Mouse (Mus musculus): ENCODE data around the gene Atad1.
"Not testable (repeated sequence)": the region's sequence is repeated elsewhere in the genome, so short reads cannot be mapped to it uniquely, and the experiment has no call there.

The Atad1 gene

GRCm38 (mm10) chr19:32739686-32740085 is at the start of gene Atad1:
Gene Atad1 (minus strand): TSS chr19:32739786.
- DNase-seq, result no peak

- not testable (repeated sequence) for DNase-seq
These were observed 48.4 kb upstream of the Atad1 start for GRCm38 (mm10) chr19:32788016-32788415.

- not testable (repeated sequence) for DNase-seq
These were observed 47.8 kb upstream of the Atad1 start for GRCm38 (mm10) chr19:32787388-32787787.

GRCm38 (mm10) chr19:32781305-32782071 is 41.9 kb upstream of the Atad1 start:
- no peak for DNase-seq

DNA sequence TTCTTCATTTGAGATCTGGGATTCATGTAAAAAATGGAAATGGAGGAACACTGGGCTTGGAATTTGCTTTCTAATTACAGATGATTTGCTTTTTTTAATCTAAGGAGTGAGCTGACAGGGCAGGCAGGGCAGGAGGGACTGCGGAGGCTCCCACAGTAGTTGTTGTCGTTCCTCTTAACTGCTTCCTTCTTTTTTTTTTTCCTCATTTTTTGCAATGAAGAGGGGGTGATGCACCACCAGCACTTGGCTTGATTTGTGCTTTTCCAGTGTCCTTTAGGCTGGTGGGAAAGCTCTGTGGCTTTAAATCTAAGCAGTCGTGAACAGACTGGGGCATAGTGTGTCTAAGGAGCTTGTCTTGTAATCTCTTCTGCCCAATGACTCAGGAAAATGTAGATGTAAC is 39.5 kb upstream of the Atad1 start:
- DNase-seq, result no peak

GRCm38 (mm10) chr19:32778411-32778810 is 38.8 kb upstream of the Atad1 start:
- DNase-seq, result no peak

DNA sequence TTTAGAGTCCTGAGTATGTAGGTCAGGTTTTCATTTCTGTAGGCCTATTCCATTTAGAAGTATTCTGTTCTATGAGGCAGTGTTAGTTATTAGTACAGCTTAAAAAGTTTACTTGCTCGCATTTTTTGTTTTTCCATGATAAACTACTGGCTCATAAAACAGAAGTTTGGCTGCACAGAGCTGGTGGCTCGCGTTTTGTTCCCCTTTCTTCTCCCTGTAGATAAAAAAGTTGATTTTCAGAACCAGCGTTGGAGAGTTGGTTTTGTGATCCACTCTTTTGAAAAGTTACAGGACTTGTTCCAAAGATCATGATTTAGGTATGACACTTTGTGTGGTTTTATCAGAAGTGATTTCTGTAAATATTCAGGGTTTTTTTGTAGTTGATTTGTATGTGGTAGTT is 22.9 kb upstream of the Atad1 start:
- DNase-seq, result no peak

DNA sequence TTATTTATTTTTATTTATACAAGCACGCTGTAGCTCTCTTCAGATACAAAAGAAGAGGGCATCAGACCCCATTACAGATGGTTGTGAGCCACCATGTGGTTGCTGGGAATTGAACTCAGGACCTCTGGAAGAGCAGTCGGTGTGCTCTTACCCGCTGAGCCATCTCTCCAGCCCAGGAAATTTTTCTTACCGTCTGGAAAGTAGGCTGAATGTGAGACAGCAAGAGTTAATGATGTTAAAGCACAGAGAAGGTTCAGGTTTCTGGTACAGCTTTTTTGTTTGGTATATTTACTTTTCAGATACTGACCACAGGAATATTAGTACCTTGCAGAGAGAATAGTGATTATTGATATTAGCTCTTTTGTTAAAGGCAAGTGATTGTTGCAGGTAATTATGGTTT is 21.6 kb upstream of the Atad1 start:
- DNase-seq, result no peak

DNA sequence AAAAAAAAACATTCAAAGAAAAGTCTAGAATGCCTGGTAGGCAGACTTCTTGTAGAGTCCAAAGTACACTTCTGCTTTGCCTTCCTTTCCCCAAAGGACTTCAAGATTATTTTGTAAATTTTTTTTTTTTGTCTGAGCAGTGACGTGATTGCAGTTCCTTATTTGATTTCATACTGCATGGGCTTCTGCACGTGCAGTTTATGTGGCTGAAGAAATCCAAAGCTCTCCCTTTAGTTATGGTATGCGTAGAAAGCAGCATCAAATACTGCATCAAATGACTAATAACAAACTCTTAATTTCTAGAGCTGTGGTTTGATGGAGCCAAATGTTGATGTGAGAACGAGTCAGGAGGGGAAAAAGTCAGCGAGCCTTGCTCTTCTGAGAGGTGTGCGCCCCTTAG is 20.9 kb upstream of the Atad1 start:
- no peak for DNase-seq

DNA sequence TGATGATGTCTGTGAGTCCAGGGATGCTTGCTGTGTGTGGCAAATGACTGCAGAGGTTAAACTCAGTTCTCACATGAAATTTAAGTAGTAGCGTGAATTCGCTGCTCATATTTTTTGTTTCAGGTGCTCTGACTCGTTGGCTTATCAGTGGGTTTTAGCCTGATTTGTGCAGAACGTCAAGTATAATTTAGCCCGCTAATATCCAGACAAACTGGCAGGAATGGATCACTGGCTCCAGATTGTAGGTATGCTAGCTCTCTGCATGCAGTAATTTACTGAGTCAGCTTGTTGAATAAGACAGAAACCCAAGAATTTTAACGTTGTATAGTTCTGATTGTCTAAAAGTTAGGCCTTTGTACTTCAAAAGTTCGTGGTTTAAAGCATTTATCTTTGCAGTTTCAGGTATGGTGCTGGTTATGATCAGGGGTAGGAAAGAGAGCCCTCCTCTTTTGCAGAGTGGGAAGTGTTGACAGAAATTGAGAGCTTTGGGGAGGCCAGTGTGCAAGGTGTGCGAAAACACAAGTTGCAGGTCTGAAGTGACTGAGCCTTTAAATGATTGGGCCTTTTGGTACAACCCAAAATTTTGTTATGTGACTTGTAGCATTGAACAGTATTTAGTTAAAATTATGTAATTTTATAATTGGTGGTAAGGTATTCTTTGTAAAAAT is 19.9 kb upstream of the Atad1 start:
- no peak for DNase-seq

DNA sequence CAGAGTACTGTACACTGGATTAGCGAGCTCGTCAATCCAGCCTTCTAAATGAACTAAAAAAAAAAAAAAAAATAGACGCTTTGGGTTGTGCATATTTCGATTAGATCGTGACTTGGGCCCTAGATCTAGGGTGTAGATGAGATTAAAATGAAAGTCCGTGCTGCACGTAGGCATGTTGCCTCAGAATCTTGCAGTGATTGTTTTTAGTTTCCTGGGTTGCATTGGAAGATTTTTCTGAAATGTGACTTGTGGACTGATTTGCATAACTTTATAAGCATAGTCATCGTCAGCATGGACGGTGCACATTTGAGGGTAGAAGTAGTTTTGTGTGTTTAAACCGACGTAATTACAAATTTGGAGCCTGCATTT is 19.2 kb upstream of the Atad1 start:
- DNase-seq, result no peak

GRCm38 (mm10) chr19:32757831-32758792 is 18.5 kb upstream of the Atad1 start:
- peak; percentile 43 to 46 for DNase-seq

- DNase-seq, result peak; percentile 92 to 93
These were observed 17.5 kb upstream of the Atad1 start, which contains the start of gene Pten for GRCm38 (mm10) chr19:32756900-32757725. Gene Pten (plus strand): TSS chr19:32757497.

DNA sequence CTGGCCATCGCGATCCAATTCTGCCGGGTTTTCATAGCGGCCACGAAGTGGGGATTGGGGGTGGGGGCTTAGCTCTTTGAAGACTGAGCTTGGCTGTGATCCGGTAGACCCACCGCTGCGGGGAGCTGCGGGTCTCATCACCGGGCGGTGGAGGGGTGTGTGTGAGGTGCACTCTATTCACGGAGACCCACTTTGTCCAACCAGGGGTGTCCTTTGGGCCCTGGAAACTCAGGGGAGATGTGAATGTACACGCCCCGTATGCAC is 17.0 kb upstream of the Atad1 start:
- no peak for DNase-seq

DNA sequence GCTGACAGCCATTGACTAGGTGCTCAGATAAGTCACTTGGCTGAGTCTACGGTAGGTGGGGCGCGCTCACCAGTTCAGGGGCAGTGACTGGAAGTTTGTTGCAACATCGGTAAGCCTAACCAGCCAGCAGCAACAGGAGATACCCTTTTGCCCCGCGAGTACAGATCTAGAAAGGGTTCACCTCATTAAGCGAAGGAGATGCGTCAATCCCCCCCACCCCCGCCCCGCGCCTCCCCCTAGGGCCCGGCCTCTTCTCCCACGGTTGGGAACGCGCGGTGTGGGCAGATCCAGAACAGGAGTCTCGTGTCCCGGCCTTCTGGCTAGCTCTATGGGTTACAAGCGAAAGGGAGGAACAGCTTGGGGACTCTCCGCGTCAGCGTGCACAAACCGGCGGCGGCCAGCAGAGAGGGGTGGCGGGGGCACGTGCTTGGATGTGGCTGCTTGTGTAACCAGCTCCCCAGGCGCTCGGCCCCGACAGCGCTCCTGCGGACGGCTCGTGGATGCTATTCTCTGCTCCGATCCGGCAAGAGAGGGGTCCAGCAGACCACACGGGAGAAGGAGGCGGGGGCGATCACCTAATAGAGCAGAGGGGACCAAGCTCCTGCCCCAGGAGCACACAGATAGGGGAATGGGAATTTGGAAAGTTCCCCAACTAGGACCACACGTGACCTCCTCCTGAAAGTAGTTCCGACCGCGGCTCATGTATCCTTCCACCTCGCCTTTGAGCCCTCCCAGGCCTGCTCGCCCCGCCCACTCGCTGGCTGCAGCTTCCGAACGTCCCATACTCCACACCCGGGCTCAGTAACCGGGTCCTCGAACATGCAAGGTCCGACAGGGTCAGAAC is 16.4 kb upstream of the Atad1 start:
- peak; percentile 91 to 93 for DNase-seq

GRCm38 (mm10) chr19:32755104-32755791 is 15.7 kb upstream of the Atad1 start:
- DNase-seq, result no peak

- DNase-seq, result peak; percentile 54 to 68
These were observed 14.8 kb upstream of the Atad1 start for GRCm38 (mm10) chr19:32754188-32755000.

GRCm38 (mm10) chr19:32753386-32753785 is 13.8 kb upstream of the Atad1 start:
- no peak for DNase-seq

DNA sequence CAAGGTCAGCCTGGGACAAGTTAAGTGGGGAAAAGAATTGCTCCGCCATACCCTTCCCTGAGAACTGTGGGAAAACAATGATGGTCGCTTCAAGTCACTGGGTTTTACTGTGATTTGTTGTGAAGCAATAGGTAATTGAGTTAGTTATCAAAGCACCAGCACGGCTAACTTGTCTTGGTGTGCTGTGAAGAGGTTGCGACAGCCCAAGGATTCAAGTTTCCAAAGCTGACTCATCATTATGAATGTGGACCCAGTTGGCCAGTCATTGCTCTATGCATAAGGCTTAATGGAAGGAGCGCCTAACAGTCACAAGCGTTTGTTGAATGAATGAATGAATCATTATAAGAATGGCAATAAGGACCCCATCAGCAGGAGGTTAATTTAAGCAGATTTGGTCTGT is 12.8 kb upstream of the Atad1 start:
- no peak for DNase-seq

- DNase-seq, result peak; percentile 58 to 75
These were observed 9.8 kb upstream of the Atad1 start for GRCm38 (mm10) chr19:32749425-32749824.

Data from thymus, adult 18-20 months (tissue).